Mouse (Mus musculus) ES-E14 (cell line): Measurements from ENCODE around the gene Metap1. TPM values are rescaled to one million over a fixed set of nuclear protein-coding genes. Genes with fewer than 3 reads are reported as not detected.

Source experiments
- DNase-seq: peaks from one replicate; pipeline ENCODE4 v3.0.0-alpha.2; 2013; ENCODE audit warnings: low read depth, low spot score
- H3K27ac ChIP-seq: 2 replicates; pipeline ENCODE4 v1.5.1; 2012; ENCODE audit warnings: low read depth, mild to moderate bottlenecking, low read length, moderate library complexity, mixed read lengths; ENCODE audit not compliant: poor library complexity, insufficient read depth, severe bottlenecking
- H3K36me3 ChIP-seq: 2 replicates; pipeline ENCODE4 v1.6.1; 2012; ENCODE audit warnings: mild to moderate bottlenecking, low read length, moderate library complexity, mixed read lengths; ENCODE audit not compliant: control insufficient read depth, poor library complexity, insufficient read depth, severe bottlenecking
- H3K4me1 ChIP-seq, 2 experiments: fragments of 150-350 bp in 1 of 2; sonication (generic) in 1 of 2; 2 replicates each; pipeline ENCODE4 v1.6.1; 2012; ENCODE audit warnings: low read length in 2 of 2, mild to moderate bottlenecking in 1 of 2, mixed read lengths in 1 of 2; ENCODE audit not compliant: control insufficient read depth in 2 of 2, insufficient read depth in 2 of 2, poor library complexity in 1 of 2
- H3K4me3 ChIP-seq, 2 experiments: fragments of 150-350 bp in 1 of 2; sonication (generic) in 1 of 2; 2 replicates each; pipeline ENCODE4 v1.5.1; 2012; ENCODE audit warnings: low read length in 2 of 2, low read depth in 1 of 2, mild to moderate bottlenecking in 1 of 2, mixed read lengths in 1 of 2; ENCODE audit not compliant: insufficient read depth in 1 of 2, poor library complexity in 1 of 2, severe bottlenecking in 1 of 2
- H3K9ac ChIP-seq: 2 replicates; pipeline ENCODE4 v1.6.1; 2012; ENCODE audit warnings: low read depth, mild to moderate bottlenecking, low read length, mixed read lengths; ENCODE audit not compliant: poor library complexity, insufficient read depth, severe bottlenecking
- H3K9me3 ChIP-seq: fragments of 150-350 bp; sonication (generic); 2 replicates; pipeline ENCODE4 v1.6.1; 2012; ENCODE audit warnings: low read depth, mild to moderate bottlenecking, low read length; ENCODE audit not compliant: control insufficient read depth, insufficient read depth
- CHD2 ChIP-seq: IDR thresholded peaks from 2 replicates; pipeline ENCODE4 v1.6.1; 2014; ENCODE audit warnings: mild to moderate bottlenecking, low read depth, low read length, inconsistent platforms
- HCFC1 ChIP-seq: IDR thresholded peaks from 2 replicates; pipeline ENCODE4 v1.6.1; 2012; ENCODE audit warnings: low read length, inconsistent platforms, borderline replicate concordance; ENCODE audit not compliant: insufficient read depth
- MAFK ChIP-seq: IDR thresholded peaks from 2 replicates; pipeline ENCODE4 v1.6.1; 2014; ENCODE audit warnings: mild to moderate bottlenecking, low read depth, low read length, inconsistent platforms; ENCODE audit not compliant: insufficient read depth
- ZC3H11A ChIP-seq: IDR thresholded peaks from 2 replicates; pipeline ENCODE4 v1.6.1; 2012; ENCODE audit warnings: low read depth, mild to moderate bottlenecking, inconsistent platforms, low read length, borderline replicate concordance
- ZNF384 ChIP-seq: IDR thresholded peaks from 2 replicates; pipeline ENCODE4 v1.6.1; 2012; ENCODE audit warnings: low read depth, low read length, inconsistent platforms
- in situ Hi-C, 2 experiments: fragments of 600-800 bp; cut with MboI; formaldehyde crosslinking; loops; one replicate each; pipeline ENCODE4 v1.15.1; 2025; ENCODE audit warnings: low sequenced_read_pairs in 2 of 2, inconsistent platforms in 1 of 2; ENCODE audit not compliant: unreplicated experiment in 2 of 2
- total RNA-seq: library from RNA; depleted of rRNA; stranded (reverse); fragments of 300-350 nt; gene quantifications from 2 replicates; pipeline ENCODE4 v1.2.3, GENCODE M21; 2012

The Metap1 gene
- total RNA-seq, 1 experiment, result 67.7 TPM

GRCm38 (mm10) chr3:138423664-138424063 lies 65.7 kb downstream of the Metap1 start:
- in situ Hi-C loops, result no loop called here
- no peaks in the 10 kb centered on the region for H3K9me3 ChIP-seq
- no peak for TF ChIP-seq CHD2
- TF ChIP-seq ZNF384, result no peak
- 0 out of 2 replicates have a peak, but pooled peaks have one; percentile 34 for TF ChIP-seq MAFK
- H3K36me3 ChIP-seq, result no peaks in the 10 kb centered on the region
- DNase-seq, result no peak
- H3K4me1 ChIP-seq, result peaks cover 0 to 3% of the 10 kb centered on the region in 2 experiments; a peak in 1 of 4 replicates
- H3K9ac ChIP-seq, result no peak overlapping the region
- no peak overlapping the region for H3K27ac ChIP-seq
- no peak overlapping the region for H3K4me3 ChIP-seq

GRCm38 (mm10) chr3:138420385-138420784 lies 68.9 kb downstream of the Metap1 start:
- TF ChIP-seq CHD2, result no peak
- TF ChIP-seq ZC3H11A, result no peak
- no peak for TF ChIP-seq HCFC1
- TF ChIP-seq ZNF384, result no peak
- no peak for TF ChIP-seq MAFK
- H3K9me3 ChIP-seq, result no peaks in the 10 kb centered on the region
- DNase-seq, result no peak
- H3K27ac ChIP-seq, result no peak overlapping the region
- in situ Hi-C loops, result no loop called here
- no peaks in the 10 kb centered on the region for H3K36me3 ChIP-seq
- no peaks in the 10 kb centered on the region for H3K4me1 ChIP-seq
- H3K4me3 ChIP-seq, result no peak overlapping the region
- H3K9ac ChIP-seq, result no peak overlapping the region

DNA sequence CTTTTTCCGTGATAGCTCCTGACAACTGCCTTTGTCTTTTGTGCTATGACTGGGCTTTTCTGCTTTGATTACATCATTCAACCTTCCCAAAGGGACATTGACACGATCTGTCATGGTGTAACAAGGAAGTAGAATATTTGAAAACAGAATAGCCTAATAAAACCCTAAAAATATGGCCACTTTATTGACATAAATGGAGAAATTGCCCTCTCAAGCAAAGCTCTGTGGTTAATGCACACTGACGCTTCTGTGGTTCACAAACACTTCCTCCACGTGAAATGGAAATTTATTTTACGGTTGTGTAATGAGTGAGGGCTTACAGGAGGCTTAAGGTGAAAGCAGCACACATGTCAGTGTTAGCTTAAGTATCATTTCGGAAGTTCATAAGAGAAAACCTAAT lies 69.9 kb downstream of the Metap1 start:
- H3K9me3 ChIP-seq, result no peaks in the 10 kb centered on the region
- no peak for TF ChIP-seq ZNF384
- no peak for TF ChIP-seq CHD2
- no peak for TF ChIP-seq MAFK
- TF ChIP-seq HCFC1, result no peak
- TF ChIP-seq ZC3H11A, result no peak
- in situ Hi-C loops, result no loop called here

GRCm38 (mm10) chr3:138415121-138415690 lies 74.1 kb downstream of the Metap1 start, which contains the start of gene Adh4:
Gene Adh4 (plus strand): TSS chr3:138415466.
- in situ Hi-C loops, result no loop called here
- no peak within 1 kb of the TSS for H3K9ac ChIP-seq
- TF ChIP-seq ZC3H11A (no peak), ZNF384 (no peak)

More for the DNA sequence above, 69.9 kb downstream of the Metap1 start:
- H3K9ac ChIP-seq, result no peak overlapping the region
- H3K36me3 ChIP-seq, result no peaks in the 10 kb centered on the region
- no peak for DNase-seq
- H3K4me1 ChIP-seq, result no peaks in the 10 kb centered on the region
- H3K4me3 ChIP-seq, result no peak overlapping the region
- H3K27ac ChIP-seq, result no peak overlapping the region

GRCm38 (mm10) chr3:138410211-138410610 lies 79.1 kb downstream of the Metap1 start:
- no peak for DNase-seq
- Histone ChIP-seq H3K9me3 (no peaks in the 10 kb centered on the region), H3K4me3 (no peak overlapping the region), H3K27ac (no peak overlapping the region), H3K9ac (no peak overlapping the region), H3K36me3 (no peaks in the 10 kb centered on the region), H3K4me1 (no peaks in the 10 kb centered on the region)
- in situ Hi-C loops, result no loop called here
- TF ChIP-seq ZC3H11A, result no peak
- TF ChIP-seq MAFK, result no peak
- TF ChIP-seq ZNF384, result no peak
- TF ChIP-seq CHD2, result no peak
- no peak for TF ChIP-seq HCFC1

More at GRCm38 (mm10) chr3:138415121-138415690, 74.1 kb downstream of the Metap1 start, which contains the start of gene Adh4:
- Histone ChIP-seq H3K9me3 (no peaks in the 10 kb centered on the region), H3K36me3 (no peaks in the 10 kb centered on the region), H3K27ac (no peak within 1 kb of the TSS), H3K4me3 (no peak within 1 kb of the TSS), H3K4me1 (no peaks in the 10 kb centered on the region)
- no peak for DNase-seq
